In genomic region chr4:103299342-103299741, GRCm38 (mm10) we compare ENCODE assay signal across 11 mouse cellular contexts. TPM values are rescaled to one million over a fixed set of nuclear protein-coding genes. Genes with fewer than 3 reads are reported as not detected.
A peak's percentile ranks its signal among the peaks of the same experiment; 100 is the strongest.
DNase-seq lines count a peak whose midpoint lies in the region; ATAC-seq and TF ChIP-seq lines count a peak whose summit lies in the region.
"Had no signal": no experiment of that assay in that cellular context is flagged by ENCODE, and none has a peak within 500 bp of the region (broad histone marks: within the 10 kb centered on the region; RNA-seq: fewer than 3 reads in every experiment).

No protein-coding gene starts in this region.

- H3K27me3 ChIP-seq in kidney, postnatal 0 days (ENCODE audit: insufficient read depth, low read length): no peaks in the 10 kb centered on the region
- no peaks in the 10 kb centered on the region for H3K27me3 ChIP-seq in kidney, embryonic 16.5 days (ENCODE audit: insufficient read depth, low read length)
- H3K27me3 ChIP-seq in stomach, embryonic 16.5 days (ENCODE audit: control insufficient read depth, insufficient read depth, low read length): no peaks in the 10 kb centered on the region
- H3K27me3 ChIP-seq: liver, embryonic 15.5 days had no signal

- H3K36me3 ChIP-seq in kidney, postnatal 0 days (ENCODE audit: insufficient read depth, low read length): no peaks in the 10 kb centered on the region
- H3K36me3 ChIP-seq in kidney, embryonic 16.5 days (ENCODE audit: insufficient read depth, low read length): no peaks in the 10 kb centered on the region
- no peaks in the 10 kb centered on the region for H3K36me3 ChIP-seq in stomach, embryonic 16.5 days (ENCODE audit: control insufficient read depth, insufficient read depth, low read length)
- H3K36me3 ChIP-seq: liver, embryonic 15.5 days had no signal

- H3K9ac ChIP-seq in kidney, postnatal 0 days (ENCODE audit: low read depth, low read length): no peak overlapping the region
- no peak overlapping the region for H3K9ac ChIP-seq in kidney, embryonic 16.5 days (replicated peaks; ENCODE audit: low read length)
- H3K9ac ChIP-seq in stomach, embryonic 16.5 days (ENCODE audit: low read length): no peak overlapping the region
- H3K9ac ChIP-seq: liver, embryonic 15.5 days had no signal

- ATAC-seq in kidney, postnatal 0 days (replicated peaks; ENCODE audit: low FRiP score, low read depth): no peak
- no peak for ATAC-seq in kidney, embryonic 16.5 days (ENCODE audit: low FRiP score, low TSS enrichment)
- no peak for ATAC-seq in stomach, embryonic 16.5 days (ENCODE audit: insufficient read depth, low FRiP score)
- ATAC-seq: hindbrain, embryonic 16.5 days had no signal

- H3K4me2 ChIP-seq in kidney, postnatal 0 days (ENCODE audit: low read length): no peak overlapping the region
- no peak overlapping the region for H3K4me2 ChIP-seq in kidney, embryonic 16.5 days (replicated peaks; ENCODE audit: low read depth, low read length)
- H3K4me2 ChIP-seq in stomach, embryonic 16.5 days (ENCODE audit: low read depth, low read length): peak overlapping the region; percentile 17; the same call in 1 of the 2 replicates
- H3K4me2 ChIP-seq: liver, embryonic 15.5 days had no signal

- 55% methylated on average over 10 of the region's 10 CpGs for WGBS in kidney, postnatal 0 days
- 57% methylated on average over 10 of the region's 10 CpGs for WGBS in kidney, embryonic 16.5 days
- 56% methylated on average over 10 of the region's 10 CpGs for WGBS in stomach, embryonic 16.5 days

- H3K9me3 ChIP-seq in kidney, postnatal 0 days (replicated peaks; ENCODE audit: low read length): no peaks in the 10 kb centered on the region
- H3K9me3 ChIP-seq in kidney, embryonic 16.5 days (ENCODE audit: low read length): no peaks in the 10 kb centered on the region
- H3K9me3 ChIP-seq in stomach, embryonic 16.5 days (replicated peaks; ENCODE audit: control insufficient read depth, low read length): no peaks in the 10 kb centered on the region
- H3K9me3 ChIP-seq: liver, embryonic 15.5 days had no signal

- peak; percentile 6 for DNase-seq in adrenal gland, postnatal 10 days
- no peak for DNase-seq in adrenal gland, adult (ENCODE audit: inconsistent age in 2 of 2, low spot score in 1 of 2)
- DNase-seq in kidney, postnatal 0 days (ENCODE audit: low spot score): peak; percentile 48
- peak; percentile 8 for DNase-seq in ovary, postnatal 14 days (ENCODE audit: low spot score)
- DNase-seq in ovary, adult 18-20 months (ENCODE audit: low spot score): no peak
- no peak for DNase-seq in cerebellum, adult 18-20 months

- H3K4me1 ChIP-seq in kidney, postnatal 0 days (replicated peaks; ENCODE audit: insufficient read depth, low read length): no peaks in the 10 kb centered on the region
- no peaks in the 10 kb centered on the region for H3K4me1 ChIP-seq in kidney, embryonic 16.5 days (ENCODE audit: insufficient read depth, low read length)
- no peaks in the 10 kb centered on the region for H3K4me1 ChIP-seq in stomach, embryonic 16.5 days (ENCODE audit: control insufficient read depth, insufficient read depth, low read length)
- H3K4me1 ChIP-seq: liver, embryonic 15.5 days had no signal

- H3K4me3 ChIP-seq in kidney, postnatal 0 days (replicated peaks; ENCODE audit: low read depth, low read length): no peak overlapping the region
- H3K4me3 ChIP-seq in kidney, embryonic 16.5 days (ENCODE audit: low read length): no peak overlapping the region
- H3K4me3 ChIP-seq in stomach, embryonic 16.5 days (replicated peaks; ENCODE audit: low read length): no peak overlapping the region
- H3K4me3 ChIP-seq: liver, embryonic 15.5 days had no signal

- TF ChIP-seq CTCF in kidney, postnatal 0 days (IDR thresholded peaks at IDR 0.05; ENCODE audit: low read depth): peak; percentile 36

- H3K27ac ChIP-seq in kidney, postnatal 0 days: no peak overlapping the region
- H3K27ac ChIP-seq in kidney, embryonic 16.5 days (ENCODE audit: low read length): no peak overlapping the region
- H3K27ac ChIP-seq in stomach, embryonic 16.5 days (ENCODE audit: low read length): no peak overlapping the region
- H3K27ac ChIP-seq: liver, embryonic 15.5 days had no signal

RNA-seq across cellular contexts. Expression of gene 4921539E11Rik, which starts 8.7 kb away (rescaled TPM):
- total RNA-seq in adrenal gland, postnatal 10 days (2021): not detected
- polyA plus RNA-seq in kidney, postnatal 0 days (2015; fragmentation: Nextera tagmentation; extraction: Ambion mirVana): not detected in 2 replicates
- not detected in 2 replicates for polyA plus RNA-seq in kidney, embryonic 16.5 days (2015; fragmentation: Nextera tagmentation; extraction: Ambion mirVana)
- polyA plus RNA-seq in stomach, embryonic 16.5 days (2015; fragmentation: Nextera tagmentation; extraction: Ambion mirVana): not detected in 2 replicates
- polyA plus RNA-seq: gonadal fat pad, adult 2 months; hindbrain, embryonic 16.5 days; liver, embryonic 15.5 days had no signal

RNA-seq across cellular contexts. Expression of gene Oma1, which starts 14.3 kb away (rescaled TPM):
- 10 to 100 TPM; 13.9 to 15.4 TPM for total RNA-seq in adrenal gland, postnatal 10 days (2021)
- polyA plus RNA-seq in kidney, postnatal 0 days (2015; fragmentation: Nextera tagmentation; extraction: Ambion mirVana): 24.0 and 24.2 TPM in 2 replicates
- 25.0 and 27.1 TPM in 2 replicates for polyA plus RNA-seq in kidney, embryonic 16.5 days (2015; fragmentation: Nextera tagmentation; extraction: Ambion mirVana)
- 22.2 and 24.2 TPM in 2 replicates for polyA plus RNA-seq in stomach, embryonic 16.5 days (2015; fragmentation: Nextera tagmentation; extraction: Ambion mirVana)

Comparison
In these comparisons a context has a peak if more than half of its experiments do, and no peak if none do; other contexts are left out.
1. DNase-seq: peak in adrenal gland, postnatal 10 days (single experiment), kidney, postnatal 0 days (single experiment) and ovary, postnatal 14 days (single experiment); none in adrenal gland, adult (0 of 2), ovary, adult 18-20 months (single experiment) and cerebellum, adult 18-20 months (0 of 2).